Mouse (Mus musculus) liver, embryonic 14.5 days (tissue): ENCODE data around the gene Tex30.

Source experiments
- CTCF ChIP-seq: IDR thresholded peaks from 2 replicates; pipeline ENCODE4 v1.5.1; 2016; ENCODE audit warnings: antibody characterized with exemption, low read depth, control low read depth
- EP300 ChIP-seq: IDR thresholded peaks from 2 replicates; pipeline ENCODE4 v1.6.1; 2016; ENCODE audit warnings: antibody characterized with exemption, low read depth

- TF ChIP-seq CTCF (no peak; the same call in 1 of the 2 replicates), EP300 (no peak)
Observed at GRCm38 (mm10) chr1:44117571-44117970, 15.3 kb upstream of the Tex30 start.
